Mouse (Mus musculus) left cerebral cortex, adult 9 months (tissue): Measurements from ENCODE around the gene Mark3.
"Not testable (repeated sequence)": the region's sequence is repeated elsewhere in the genome, so short reads cannot be mapped to it uniquely, and the experiment has no call there.

Source experiments
- DNase-seq, 2 experiments: peaks; one replicate each; pipeline ENCODE4 v3.0.0; 2022; ENCODE audit warnings: low spot score in 2 of 2

Gene Mark3

DNA sequence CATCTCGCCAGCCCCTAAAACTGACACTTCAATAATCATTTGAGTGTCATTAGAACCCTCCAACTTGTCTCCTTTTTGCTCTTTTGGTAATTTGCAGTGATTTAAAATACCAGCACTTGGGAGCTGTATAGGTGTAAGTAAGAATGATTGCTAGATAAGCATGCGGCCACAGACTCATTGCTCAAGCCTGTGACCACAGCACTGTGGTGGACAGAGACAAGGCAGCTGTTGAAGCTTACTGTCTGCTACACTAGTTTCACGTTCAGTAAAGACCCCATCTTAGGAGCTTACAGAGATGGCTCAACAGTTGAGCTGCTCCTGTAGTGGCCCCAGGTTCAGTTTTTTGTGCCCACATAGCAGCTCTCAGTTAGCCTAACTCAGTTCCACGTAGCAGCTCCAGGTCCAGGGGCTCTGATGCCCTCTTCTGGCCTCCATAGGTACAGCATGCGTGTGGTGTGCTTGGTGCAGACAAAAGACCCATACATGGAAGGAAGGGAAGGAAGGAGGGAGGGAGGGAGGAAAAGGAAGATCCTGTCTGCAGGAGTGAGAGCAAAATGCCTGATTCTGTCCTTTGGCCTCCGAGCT, 73.8 kb downstream of the Mark3 start:
- peak in 1 of 2 experiments; percentile 80 for DNase-seq

DNA sequence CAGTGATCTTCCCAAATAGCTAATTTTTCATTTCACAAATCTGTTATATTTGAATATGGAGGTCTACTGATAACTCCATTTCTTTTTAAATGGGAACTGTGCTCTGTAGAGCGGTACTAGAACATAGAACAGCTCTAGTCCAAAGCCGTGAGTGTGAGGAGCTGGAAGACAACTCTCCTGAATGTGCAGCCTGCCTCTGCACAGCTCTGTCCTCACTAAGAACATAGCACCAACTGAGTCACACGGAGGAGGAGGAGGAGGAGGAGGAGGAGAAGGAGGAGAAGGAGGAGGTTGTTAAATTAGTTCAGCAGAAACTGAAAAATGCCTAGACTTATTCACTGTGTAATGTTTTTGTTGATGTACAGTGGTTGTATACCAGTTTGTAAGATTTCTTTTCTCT, 78.6 kb downstream of the Mark3 start:
- DNase-seq, result no peak

DNA sequence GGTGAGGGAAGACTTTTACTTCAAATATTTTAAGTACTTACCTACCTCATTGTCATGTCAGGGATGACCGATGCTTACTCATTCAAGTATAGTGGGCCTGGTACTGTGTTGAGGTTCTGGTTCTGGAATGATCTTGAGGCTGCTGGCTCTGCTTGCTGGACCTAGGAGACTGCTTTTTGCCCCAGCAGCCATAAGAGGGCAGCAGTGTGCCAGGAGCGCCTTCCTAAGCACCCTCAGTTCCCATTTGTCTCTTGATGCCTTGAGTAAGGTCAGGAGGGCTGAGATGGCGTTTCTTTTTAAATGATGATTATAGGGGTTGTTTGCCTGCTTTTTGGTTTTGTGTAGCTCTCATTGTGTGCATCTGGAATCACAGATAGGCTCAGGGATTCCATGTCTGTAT, 79.1 kb downstream of the Mark3 start:
- DNase-seq, result peak in 1 of 2 experiments; percentile 86

DNA sequence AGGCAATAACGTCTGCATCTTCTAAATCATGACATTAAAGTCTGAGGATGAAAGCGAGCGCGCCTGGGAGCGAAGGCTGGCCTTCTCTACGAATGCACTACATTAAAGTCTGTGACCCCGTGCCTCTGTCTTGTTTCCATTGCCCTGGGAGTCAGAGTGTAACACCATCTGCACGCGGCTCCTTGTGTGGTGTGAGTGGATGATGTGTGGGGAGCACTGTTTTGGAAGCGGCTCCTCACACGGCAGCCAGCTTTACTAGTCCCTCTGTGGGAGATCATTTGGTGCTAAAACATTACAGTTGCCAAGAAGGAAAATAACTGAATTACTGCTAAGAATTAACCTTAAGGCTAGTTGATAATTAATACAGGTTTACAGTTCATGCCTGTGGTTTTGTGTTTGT, 81.4 kb downstream of the Mark3 start:
- no peak for DNase-seq

DNA sequence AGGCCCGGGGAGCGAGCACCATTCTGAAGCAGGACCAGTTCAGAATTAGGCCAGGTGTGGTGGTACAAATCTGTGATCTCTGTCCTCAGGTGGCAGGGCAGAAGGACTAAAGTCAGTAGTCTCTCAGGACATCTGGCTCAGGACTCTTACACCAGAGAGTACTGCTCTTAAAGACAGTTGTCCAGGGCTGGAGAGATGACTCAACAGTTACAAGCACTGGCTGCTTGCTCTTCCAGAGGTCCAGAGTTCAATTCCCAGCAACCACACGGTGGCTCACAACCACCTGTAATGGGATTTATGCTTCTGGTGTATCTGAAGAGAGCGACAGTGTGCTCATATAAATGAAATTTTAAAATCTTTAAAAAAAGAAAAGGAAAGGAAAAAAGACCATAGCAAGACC, 85.0 kb downstream of the Mark3 start:
- no peak for DNase-seq

DNA sequence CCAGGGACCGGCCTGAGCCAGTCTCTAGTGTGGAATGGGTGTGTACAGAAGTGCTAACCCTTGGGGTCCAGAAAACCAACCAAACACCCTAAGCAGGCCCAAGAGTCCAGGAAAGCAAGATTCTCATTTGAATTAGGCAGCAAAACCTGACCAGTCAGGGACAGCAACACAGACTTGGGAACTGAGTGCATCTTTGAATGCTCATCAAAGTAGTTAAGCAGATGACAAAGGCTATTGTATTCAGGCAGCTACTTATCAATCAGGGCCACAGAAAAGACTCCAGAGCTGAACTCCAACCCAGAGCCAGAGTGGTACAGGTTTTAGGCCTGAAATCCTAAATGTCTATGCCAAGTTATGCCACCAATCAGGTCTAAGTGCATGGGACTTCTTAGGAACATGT, 86.3 kb downstream of the Mark3 start:
- no peak for DNase-seq

DNA sequence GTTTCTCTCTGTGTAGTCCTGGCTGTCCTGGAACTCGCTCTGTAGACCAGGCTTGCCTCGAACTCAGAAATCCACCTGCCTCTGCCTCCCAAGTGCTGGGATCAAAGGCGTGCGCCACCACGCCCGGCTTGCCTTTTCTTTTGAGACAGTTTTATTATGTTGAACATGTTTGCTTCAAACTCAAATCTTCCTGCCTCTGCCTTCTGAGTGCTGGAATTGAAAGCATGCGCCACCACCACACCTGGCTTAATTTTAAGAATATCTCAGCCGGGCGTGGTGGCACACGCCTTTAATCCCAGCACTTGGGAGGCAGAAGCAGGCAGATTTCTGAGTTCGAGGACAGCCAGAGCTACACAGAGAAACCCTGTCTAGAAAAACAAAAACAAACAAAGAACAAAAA, 87.2 kb downstream of the Mark3 start:
- not testable (repeated sequence) for DNase-seq

DNA sequence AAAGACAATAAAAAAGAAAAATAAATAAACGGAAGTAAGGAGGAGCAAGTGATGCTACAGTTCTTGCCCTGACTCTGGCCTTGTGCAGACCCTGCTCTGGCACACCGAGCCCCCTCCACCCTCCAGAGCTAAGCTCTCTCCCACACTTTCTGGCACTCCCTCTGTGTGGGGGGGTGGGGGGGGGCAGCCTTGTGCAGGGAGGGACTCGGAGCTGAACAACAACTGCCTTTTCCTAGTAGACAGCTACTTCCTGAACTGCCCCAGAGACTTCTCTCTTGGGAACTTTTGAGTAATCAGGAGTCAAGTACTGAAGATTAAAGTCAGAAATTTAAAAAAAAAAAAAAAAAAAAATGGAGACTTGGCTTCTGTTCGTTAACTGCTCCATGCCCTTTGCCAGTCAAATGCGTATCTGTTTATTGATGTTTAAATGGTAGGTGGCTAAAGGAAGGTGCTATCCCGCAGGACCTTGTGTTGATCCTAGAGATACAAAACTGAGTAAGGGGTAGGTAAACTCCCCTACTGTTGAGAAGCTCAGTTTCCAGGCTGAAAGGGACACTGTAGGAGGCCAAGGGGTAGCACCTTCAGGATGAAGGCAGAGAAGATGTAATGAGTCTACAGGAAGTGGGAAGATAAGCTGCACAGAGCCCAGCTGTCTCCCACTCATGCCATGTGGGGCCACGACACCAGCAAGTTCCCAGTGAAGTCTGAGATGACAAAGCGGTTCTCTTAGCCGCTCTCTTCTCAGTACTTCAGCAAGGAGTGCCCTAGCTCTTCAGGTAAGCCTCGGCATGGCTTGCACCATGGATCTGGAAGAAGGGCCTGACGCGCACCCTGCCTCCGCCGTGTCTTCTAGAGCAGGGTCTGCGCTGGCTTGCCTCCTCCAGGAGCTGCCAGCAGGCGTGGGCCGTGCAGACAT, 89.2 kb downstream of the Mark3 start:
- DNase-seq, result no peak

DNA sequence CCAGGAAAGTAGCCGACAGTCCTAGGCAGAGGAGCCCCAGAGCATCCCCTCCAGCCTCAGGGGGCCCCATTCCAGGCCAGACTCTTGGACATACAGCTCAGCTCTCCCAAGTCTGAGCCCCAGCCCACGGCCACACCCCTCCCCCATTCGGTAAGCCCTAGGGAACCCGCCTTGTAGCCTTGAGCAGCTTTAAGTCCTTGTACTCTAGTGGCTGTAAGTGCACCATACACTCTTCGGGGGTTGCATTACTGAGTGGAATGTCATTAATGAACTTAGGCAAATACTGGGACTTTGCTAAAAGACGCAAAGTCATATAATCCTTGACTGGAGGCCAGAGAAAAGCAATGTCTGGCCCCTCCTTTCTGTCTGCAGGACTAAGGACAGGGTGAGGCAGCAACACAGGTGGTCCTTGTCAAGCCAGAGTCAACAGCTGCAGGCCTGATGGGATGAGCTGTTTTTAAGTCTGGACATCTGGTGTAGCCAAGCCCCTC, 89.9 kb downstream of the Mark3 start:
- DNase-seq, result no peak

DNA sequence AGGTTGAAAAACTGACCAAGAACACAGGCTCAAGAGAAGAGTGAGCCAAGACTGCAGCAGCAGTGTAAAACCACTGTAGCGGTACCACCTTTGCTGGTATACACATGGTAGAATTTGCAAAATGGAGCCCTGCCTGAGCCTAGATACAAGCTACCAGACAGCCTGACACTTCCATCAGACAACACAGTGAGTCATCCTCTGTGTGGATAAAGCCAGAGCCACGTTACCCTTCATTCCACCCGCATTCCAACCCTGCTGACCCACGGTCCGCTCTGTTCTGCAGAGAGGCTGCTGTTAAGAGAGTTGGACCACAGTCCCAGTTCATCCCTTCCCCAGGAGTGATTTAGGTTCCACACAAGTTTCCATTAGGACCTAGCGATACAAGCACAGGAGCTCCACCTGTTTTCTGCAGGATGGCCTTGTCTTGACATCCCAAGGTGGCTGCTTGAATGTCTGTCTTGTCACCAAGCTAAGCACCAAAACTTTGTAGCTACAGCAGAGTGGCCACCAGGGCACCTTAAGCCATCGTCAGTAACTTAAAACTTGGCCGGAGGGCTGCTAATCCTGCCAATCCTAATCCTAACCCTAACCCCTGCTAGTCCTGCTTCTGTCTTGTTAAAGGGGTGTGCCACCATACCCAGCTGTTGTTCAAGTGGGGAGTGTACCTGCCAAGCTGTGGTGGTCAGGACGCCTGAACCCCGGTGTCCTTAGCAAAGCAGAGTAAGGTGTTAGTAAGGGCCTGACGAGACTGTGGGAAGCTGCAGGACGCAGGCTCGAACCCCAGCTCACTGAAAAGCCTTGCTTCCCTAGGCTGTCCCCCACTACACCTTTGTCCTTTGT, 90.9 kb downstream of the Mark3 start:
- no peak for DNase-seq

DNA sequence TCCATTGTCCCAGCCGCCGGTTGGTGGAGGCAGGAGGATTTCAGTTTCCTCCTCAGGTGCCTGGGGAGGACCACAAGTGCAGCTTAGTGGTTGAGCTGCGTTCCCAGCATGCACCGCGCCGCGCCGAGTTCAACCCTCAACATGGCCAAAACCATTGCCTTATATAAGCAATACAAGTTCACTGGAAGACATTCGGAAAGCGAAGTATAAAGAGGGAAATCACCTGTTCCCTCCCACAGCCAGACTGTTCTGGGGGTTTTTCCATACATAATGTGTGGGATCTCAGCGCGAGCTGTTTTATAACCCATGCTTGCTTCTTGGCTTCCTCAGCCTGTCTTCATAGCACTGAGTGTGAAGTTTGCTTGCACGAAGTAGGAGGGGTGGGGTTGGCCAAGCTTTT, 92.1 kb downstream of the Mark3 start:
- peak; percentile 80 to 88 for DNase-seq

DNA sequence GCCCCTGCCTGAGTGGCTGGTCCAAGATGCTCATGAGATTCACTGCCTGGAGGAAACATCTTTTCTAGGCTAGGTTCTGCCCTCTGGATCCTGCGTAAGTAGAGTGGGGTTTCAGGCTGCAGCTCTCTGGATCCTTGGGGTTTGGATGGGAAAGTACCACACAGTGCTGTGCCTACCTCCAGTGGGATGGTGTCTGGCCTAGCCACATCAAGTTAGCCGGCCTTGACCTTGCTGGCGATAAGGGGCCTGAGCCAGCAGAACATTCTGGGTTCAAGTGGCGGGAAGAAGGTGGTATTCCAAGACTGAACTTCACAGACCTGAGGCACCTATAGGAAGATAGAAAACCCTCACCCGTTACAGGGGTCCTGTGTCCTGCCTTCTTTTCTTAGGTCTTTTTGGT, 93.1 kb downstream of the Mark3 start:
- DNase-seq, result no peak

DNA sequence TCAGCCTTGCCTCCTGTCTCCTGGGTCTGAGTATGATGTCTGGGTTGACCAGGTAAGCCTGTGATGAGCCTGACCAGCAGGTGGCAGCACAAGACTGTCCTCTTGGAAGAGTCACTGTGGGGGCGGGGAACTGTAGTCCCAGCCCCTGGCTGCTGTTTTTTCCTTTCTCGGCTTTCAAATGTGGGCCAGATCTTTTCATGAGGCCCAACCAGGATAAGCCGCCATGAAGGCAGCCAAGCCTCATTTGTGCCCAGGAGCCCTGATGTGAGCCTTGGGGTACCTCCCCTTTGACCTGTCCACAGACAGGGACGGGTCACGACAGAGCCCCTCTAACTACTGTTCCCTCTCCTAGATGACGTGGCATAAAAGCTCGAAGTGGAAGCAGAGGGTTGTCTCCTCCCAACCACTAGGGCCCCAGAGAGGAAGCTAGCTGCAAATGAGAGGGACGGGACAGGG, 94.2 kb downstream of the Mark3 start:
- peak; percentile 84 to 98 for DNase-seq

DNA sequence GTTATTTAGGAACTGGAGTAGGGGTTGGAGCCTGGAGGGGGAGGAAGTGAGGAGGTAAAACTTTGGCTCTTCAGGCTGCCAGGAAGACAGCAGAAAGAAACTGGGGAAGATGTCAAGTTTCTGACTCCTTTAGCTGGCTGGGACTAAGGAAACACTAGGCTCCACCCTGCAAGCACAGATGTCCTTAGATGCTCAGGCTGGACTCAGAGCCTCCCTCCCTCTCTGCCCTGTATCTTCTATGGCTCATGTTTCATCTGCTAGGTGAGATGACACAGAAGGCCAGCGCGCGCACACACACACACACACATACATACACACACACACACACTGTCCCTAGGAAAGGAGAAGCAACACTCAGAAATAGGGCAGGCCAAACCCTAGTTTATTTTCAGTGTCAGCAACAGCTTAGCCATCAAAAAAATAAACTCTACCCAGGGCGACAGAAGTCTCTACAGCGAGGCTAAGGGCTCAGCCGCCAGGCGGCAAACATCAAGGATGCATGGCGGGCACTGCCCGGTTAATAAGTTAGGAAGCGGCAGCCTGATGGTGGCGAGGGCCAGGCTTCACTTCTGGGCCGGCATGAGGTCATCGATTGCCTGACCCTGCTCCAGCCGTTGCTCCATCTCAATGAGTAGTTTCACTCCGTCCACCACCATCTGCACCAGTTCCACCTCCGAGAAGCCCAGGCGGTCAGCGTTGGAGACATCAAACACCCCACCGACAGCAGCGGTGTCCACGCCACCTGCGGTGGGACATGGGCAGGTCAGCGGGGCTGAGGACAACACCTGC, 94.9 kb downstream of the Mark3 start:
- peak in 1 of 2 experiments; percentile 49 for DNase-seq

DNA sequence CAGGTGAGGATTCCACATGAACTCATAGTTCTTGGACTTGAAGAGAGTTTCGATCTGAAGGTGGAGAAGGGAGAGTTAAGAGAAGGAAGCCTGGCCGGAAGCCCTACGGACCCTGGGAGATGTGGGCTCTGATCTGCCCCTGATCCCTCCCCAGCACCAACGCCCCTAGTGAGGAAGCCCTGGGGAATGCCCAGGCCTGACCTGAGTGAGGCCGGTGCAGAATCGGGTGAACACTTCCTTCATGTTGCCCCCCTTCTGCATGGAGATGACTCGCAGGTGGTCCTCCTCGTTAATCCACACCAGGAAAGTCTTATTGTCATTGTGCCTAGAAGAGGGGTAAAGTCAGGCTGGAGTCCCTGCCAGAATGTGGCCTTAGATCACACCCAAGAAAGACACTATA, 95.6 kb downstream of the Mark3 start:
- no peak for DNase-seq

DNA sequence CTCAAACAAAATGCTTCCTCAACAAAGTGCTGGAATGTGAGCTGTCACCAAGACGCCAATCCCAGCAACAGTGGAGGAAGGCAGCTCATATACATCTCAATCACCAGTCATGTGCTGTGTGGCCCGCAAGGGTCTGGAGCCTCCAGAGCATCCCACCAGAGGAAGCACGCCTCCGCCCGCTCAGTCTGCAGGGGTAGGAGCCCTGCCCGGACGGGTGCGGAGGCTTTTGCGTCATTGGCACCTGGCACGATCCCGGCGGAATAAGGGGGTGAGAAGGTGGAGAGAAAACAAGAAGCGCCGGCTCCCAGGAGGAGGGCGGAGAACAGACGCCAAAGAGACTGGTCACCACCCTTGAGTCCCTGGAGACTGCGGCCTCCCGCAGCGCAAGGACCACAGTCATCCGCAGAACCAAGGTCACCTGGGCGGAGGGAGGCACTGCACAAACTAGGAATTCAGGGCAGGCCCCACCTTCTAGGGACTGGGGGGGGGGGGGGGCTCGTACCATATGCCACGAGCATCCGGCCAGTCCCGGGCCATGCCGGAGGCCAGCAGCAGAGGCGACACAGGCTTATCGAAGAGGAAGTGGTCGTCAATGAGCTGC, 96.1 kb downstream of the Mark3 start:
- peak in 1 of 2 experiments; percentile 78 for DNase-seq

DNA sequence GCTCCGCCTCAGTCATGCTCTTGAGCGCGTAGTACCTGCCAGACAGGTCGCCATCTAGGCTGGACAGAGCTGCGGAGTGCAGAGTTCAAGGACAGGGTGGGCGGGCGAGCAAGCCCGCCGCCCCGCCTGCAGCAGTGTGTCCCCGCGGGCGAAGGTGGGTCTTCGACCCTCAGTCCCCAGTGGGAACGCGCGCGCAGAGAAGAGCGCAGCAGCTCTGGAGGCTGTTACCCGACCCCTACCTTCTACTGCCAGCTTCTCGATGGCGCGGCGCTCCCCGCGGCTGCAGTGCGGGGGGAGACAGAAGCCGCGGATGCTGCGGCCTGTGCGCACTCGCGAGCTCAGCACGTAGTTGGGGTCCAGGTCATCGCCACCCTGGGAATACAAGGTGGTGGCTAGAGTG, 96.7 kb downstream of the Mark3 start:
- DNase-seq, result no peak

DNA sequence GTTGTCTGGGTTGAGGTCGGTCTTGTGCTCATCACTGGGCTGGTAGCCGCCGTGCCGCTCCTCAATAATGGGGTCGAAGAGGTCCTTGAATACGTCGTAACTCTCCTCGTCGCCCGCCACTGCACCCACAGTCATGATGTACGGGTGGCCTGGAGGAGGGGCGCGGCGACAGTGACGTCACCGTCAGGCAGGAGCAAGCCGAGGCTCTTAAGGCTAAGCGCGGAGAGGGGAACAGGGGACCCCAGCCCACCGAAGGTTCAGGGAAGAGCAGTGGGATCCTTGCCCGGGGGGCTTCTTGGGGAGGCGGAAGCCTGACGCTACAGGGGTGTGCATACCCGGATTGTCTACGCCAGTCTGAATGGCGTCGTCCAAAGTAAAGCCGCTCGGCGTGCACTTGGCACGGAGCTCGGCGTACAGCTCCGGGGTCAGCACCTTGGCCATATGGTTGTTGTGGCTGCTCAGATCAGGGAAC, 97.1 kb downstream of the Mark3 start:
- peak in 1 of 2 experiments; percentile 80 for DNase-seq

DNA sequence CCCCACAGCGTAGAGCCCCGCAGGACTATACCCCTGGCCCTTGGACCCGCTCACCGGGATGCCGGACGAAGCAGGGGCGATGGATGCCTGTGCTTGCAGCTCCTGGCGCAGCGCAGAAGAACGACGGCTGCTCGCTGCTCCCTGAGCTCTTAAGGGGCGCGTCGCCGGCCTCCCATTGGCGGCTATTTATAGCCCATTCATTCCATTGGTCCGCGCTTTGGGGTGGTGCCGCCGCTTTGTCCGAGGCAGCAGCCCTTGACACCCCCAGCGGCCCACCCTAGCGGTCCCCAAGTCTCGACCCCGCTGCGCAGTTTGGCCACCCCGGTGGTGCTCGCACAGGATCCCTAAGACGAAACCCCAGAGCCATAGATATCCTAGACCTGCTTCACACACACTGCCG, 97.9 kb downstream of the Mark3 start, which contains the start of gene Ckb:
Gene Ckb, minus strand, starts transcription at position 163 of the 400 bp plus-strand sequence.
- DNase-seq, result peak; percentile 86 to 94

DNA sequence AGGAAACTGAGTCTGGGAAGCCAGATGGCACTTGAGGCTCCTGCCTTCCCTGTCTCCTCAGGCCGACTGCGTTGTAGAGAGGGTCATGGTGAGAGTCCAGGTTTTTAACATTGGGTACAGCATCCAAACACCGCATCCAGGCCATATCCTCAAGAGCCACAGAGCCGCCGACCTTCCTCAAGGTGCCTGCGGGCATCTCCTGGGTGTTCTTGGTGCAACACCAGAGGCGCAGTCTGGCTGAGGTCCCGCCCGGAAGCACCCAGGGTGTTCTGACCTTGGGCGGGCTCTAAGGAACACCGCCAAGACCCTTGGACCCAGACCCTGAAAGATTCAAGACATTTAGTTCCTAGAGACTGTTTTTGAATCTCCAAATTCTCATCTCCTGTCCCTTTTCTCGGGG, 98.3 kb downstream of the Mark3 start:
- DNase-seq, result no peak
